Mouse (Mus musculus): Measurements from ENCODE around the gene Shld2.

Shld2 gene

GRCm38 (mm10) chr14:34310234-34310965, at the start of gene Shld2, which contains the start of gene Glud1:
TSS of gene Shld2 (minus strand) at chr14:34310493.
TSS of gene Glud1 (plus strand) at chr14:34310727.
- DNase-seq (ENCODE audit: low read depth, low spot score): peak; percentile 96

GRCm38 (mm10) chr14:34359676-34360244, 49.5 kb upstream of the Shld2 start:
- DNase-seq (ENCODE audit: low read depth, low spot score): no peak

GRCm38 (mm10) chr14:34357671-34358455, 47.6 kb upstream of the Shld2 start:
- DNase-seq (ENCODE audit: low read depth, low spot score): no peak

GRCm38 (mm10) chr14:34355301-34355700, 45.0 kb upstream of the Shld2 start, which contains the start of gene Fam25c:
TSS of gene Fam25c (minus strand) at chr14:34355433.
- DNase-seq (ENCODE audit: low read depth, low spot score): no peak

DNA sequence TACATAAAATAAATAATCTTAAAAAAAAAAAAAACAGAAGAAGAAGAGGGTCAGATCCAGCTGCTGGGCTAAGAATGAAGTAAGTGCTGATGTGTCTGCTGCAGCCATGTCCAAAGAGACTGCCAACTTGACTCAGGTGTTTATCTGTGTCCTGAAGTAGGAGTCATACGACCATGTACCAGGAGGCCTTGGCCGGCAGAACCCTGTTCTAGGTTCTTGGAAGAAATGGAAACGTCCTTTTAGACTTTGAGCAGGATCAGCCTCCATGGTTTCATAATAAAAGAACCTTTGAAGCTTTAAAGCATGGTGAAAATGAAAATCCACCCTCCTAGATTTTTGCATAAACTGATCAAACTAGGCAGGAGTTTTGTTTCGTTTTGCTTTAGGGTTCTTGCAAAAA, 44.2 kb upstream of the Shld2 start:
- DNase-seq (ENCODE audit: low read depth, low spot score): no peak

DNA sequence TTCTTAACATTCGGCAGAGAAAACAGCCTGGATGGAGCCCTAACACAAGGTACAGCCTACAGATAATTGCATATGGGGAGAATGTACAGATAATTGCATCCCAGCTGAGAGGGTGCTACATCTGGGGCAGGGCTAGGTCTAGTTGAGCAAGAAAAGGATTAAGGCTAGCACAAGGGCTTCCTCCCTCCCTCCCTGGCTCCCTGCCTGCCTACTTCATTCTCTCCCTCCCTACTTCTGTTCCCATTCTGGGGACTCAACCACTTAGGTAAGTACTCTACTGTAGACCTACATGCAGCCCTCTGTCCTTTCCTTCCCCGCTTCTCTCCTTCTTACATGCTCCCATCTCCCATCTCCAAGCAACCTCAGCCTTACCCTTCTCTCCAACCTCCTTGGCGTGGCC, 43.0 kb upstream of the Shld2 start:
- DNase-seq (ENCODE audit: low read depth, low spot score): no peak

- DNase-seq (ENCODE audit: low read depth, low spot score): no peak
Measured at GRCm38 (mm10) chr14:34352523-34352922, 42.2 kb upstream of the Shld2 start.

GRCm38 (mm10) chr14:34351660-34352059, 41.4 kb upstream of the Shld2 start:
- DNase-seq (ENCODE audit: low read depth, low spot score): no peak

- no peak for DNase-seq (ENCODE audit: low read depth, low spot score)
Measured at GRCm38 (mm10) chr14:34349007-34349406, 38.7 kb upstream of the Shld2 start.

DNA sequence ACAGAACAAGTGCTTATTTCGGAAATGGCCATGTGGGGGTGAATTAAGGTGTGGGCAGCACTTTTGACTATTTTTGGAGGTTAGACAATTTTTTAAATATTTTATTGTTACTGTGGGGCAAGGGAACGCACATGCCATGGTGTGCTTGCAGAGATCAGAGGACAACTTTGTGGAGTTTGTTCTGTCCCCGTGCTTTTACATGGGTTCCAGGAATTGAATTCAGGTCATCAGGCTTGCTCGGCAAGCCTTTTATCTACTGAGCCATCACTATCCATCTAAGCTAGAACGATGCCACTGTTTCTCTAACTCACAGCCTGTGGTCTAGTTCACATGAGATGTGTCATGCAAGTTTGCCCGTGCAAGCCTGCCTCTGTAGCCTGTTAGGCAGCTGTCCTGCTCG, 38.0 kb upstream of the Shld2 start:
- no peak for DNase-seq (ENCODE audit: low read depth, low spot score)

DNA sequence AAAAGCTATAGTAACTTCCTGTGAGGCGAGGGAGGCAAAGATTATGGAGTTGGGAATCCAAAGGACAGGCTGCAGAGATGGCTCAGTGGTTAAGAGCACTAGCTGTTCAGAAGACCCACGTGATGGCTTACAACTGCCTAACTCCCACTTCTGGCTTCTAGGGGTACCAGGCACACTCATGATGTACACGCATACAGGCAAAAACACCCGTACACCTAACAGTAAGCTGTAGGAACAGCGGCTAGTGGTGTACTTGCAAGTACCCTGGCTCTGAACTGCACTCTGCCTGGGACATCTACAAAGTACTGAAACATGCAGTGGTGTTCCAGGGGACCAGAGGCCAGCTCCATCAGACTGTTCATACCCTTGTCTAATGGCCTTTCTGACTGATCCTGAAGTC, 36.8 kb upstream of the Shld2 start:
- DNase-seq (ENCODE audit: low read depth, low spot score): no peak

- DNase-seq (ENCODE audit: low read depth, low spot score): no peak
Measured at GRCm38 (mm10) chr14:34345771-34346566, 35.7 kb upstream of the Shld2 start.

- no peak for DNase-seq (ENCODE audit: low read depth, low spot score)
Measured at GRCm38 (mm10) chr14:34344361-34344760, 34.1 kb upstream of the Shld2 start.

DNA sequence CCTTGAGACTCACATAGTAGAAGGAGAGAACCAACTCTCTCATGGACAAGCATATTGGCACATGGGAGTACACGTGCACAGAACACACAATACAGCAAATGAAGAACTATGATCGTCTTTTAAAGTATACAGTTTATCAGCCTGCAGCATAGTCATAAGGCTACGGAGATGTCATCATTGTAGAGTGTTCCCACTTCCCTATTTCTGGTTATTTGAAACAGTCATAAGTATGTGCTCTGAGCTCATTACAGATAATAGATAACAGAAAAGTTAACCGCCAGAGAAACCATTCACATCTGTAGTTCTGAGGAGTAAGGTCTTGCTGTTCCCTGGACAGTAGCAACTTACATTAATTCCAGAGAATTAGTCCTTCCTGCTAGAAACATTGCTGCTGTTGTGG, 32.8 kb upstream of the Shld2 start:
- no peak for DNase-seq (ENCODE audit: low read depth, low spot score)

DNA sequence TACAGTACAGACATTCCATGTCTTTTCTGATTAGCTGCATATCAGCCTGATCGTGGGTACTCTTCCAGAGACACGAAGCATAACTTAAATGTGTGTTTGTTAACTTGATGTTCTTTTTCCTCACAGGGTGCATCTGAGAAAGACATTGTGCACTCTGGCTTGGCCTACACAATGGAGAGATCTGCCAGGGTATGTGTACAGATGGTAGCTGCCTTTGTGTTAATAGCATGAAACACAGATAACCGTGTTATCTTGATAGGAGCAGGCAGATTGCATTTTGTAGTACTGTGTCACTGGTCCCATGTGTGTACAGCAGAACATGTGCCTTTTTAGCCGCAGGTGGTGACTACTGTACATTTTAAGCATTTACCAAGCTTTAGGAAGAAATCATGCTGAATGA, 31.7 kb upstream of the Shld2 start:
- DNase-seq (ENCODE audit: low read depth, low spot score): no peak

GRCm38 (mm10) chr14:34339446-34339845, 29.2 kb upstream of the Shld2 start:
- no peak for DNase-seq (ENCODE audit: low read depth, low spot score)

- no peak for DNase-seq (ENCODE audit: low read depth, low spot score)
Measured at GRCm38 (mm10) chr14:34332476-34332875, 22.2 kb upstream of the Shld2 start.

DNA sequence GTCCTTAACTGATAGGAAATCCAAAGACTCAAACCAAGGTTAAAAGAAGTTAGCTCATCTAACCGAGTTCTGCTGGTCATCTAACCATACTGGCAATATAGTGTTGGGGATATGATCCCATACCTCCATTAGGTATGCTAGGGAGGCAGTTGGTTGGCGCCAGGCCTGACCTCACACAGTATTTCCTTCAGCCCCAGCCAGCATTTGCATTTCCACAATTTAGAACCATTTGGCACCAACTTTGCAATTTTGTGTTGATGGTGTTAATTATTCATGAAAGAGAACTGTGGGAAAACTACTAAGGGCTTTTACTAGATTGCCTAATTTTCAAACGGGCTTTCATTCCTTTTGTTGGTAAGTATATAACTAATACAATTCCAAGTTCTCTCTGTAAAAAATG, 21.6 kb upstream of the Shld2 start:
- DNase-seq (ENCODE audit: low read depth, low spot score): no peak

DNA sequence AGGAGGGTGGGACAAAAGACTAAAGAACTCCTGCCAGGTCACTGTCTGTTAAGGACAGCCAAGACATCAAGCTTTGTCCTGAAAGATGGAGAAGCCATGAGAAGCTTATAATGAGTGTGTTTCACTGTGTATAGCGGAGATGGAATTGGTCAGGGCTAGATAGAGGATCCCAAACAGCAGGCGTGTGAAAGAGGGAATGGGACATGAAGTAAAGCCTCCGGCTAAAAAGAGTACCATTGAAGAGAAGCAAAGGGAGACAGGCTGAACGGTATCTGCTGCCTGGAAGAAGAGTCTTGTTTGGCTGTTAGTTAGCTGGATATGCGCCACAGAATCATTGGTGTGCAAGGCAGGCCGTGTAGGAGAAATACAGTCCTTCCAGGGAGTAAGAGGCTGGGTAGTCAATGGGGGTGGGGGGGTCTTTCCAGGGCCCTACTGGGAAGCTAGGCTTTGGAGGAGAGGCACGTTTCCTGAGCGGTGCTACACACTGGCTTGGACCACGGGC, 20.4 kb upstream of the Shld2 start:
- DNase-seq (ENCODE audit: low read depth, low spot score): no peak

DNA sequence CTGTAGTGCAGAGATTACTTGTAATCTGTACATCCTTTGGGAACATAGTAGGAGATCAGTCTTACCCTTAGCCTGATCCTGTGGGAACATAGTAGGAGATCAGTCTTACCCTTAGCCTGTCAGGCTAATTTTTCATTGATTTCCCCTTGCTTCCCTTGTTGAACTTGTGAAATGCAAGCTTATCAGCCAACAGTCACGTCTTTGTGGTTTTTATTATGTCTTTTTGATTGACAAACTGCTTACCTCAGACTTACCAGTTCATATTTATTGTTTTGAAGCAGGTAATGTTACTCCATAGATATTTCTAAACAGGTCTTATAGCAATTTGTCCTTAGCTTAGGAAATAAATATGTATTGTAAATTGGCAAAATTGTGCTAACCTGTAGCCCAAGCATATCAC, 17.3 kb upstream of the Shld2 start:
- DNase-seq (ENCODE audit: low read depth, low spot score): no peak

DNA sequence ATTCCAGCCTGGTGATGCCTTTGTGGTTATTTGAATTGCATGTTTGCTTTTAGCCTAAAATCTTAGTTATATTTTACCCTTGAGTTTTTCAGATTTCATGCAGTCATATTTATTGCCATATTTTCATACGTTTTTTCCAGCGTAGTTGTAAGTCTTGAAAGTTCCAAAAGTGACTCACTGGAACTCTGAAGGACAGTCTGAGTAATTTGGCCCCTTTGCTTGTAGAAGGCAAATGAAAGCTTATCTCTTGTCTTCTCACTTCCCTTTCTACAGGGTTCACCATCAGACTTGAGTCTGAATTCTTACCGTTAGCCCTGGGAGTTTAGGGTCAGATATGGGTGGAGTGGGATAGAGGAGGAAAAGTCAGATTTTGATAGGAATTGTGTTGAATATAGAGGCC, 16.3 kb upstream of the Shld2 start:
- DNase-seq (ENCODE audit: low read depth, low spot score): no peak
